Mouse (Mus musculus) limb, embryonic 11.5 days (tissue): ENCODE results near the gene Mt2. TPM values are rescaled to one million over a fixed set of nuclear protein-coding genes. Genes with fewer than 3 reads are reported as not detected.
A peak's percentile ranks its signal among the peaks of the same experiment; 100 is the strongest.

Experiments
- ATAC-seq: fragments of 200-750 bp; cut with Nextera tagmentation; 2 replicates; pipeline ENCODE4 v1.8.0; 2017; ENCODE audit warnings: low read depth; ENCODE audit not compliant: insufficient number of reproducible peaks, low FRiP score, low TSS enrichment
- DNase-seq: peaks from one replicate; pipeline ENCODE4 v3.0.0-alpha.2; 2015; ENCODE audit warnings: low spot score
- H3K27ac ChIP-seq: fragments of 300-500 bp; sonication (generic); replicated peaks from 2 replicates; pipeline ENCODE4 v1.5.1; 2014; ENCODE audit warnings: low read depth, mild to moderate bottlenecking, low read length
- H3K27me3 ChIP-seq: fragments of 300-500 bp; sonication (generic); 2 replicates; pipeline ENCODE4 v1.6.1; 2014; ENCODE audit warnings: mild to moderate bottlenecking, low read length, mixed read lengths; ENCODE audit not compliant: control insufficient read depth, insufficient read depth
- H3K36me3 ChIP-seq: fragments of 300-500 bp; sonication (generic); 2 replicates; pipeline ENCODE4 v1.6.1; 2014; ENCODE audit warnings: mild to moderate bottlenecking, low read length, moderate library complexity, mixed read lengths; ENCODE audit not compliant: control insufficient read depth, insufficient read depth
- H3K4me1 ChIP-seq: fragments of 300-500 bp; sonication (generic); 2 replicates; pipeline ENCODE4 v1.6.1; 2014; ENCODE audit warnings: low read length, mixed read lengths; ENCODE audit not compliant: control insufficient read depth, insufficient read depth
- H3K4me2 ChIP-seq: fragments of 300-500 bp; sonication (generic); 2 replicates; pipeline ENCODE4 v1.6.1; 2014; ENCODE audit warnings: low read depth, mild to moderate bottlenecking, moderate library complexity; ENCODE audit not compliant: severe bottlenecking
- H3K4me3 ChIP-seq: fragments of 300-500 bp; sonication (generic); 2 replicates; pipeline ENCODE4 v1.5.1; 2014; ENCODE audit warnings: low read depth, low read length
- H3K9ac ChIP-seq: fragments of 300-500 bp; sonication (generic); 2 replicates; pipeline ENCODE4 v1.6.1; 2014; ENCODE audit warnings: mild to moderate bottlenecking, low read length
- H3K9me3 ChIP-seq: fragments of 300-500 bp; sonication (generic); 2 replicates; pipeline ENCODE4 v1.6.1; 2016; ENCODE audit warnings: low read length; ENCODE audit not compliant: control insufficient read depth
- WGBS: fragments of 180-500 bp; shearing (Covaris S2); extraction: QIAGEN DNeasy Blood & Tissue Kit; methylation state at CpG from one replicate; pipeline ENCODE4 v1.1.7; 2014; 5-methylcytosine and 5-hydroxymethylcytosine counted together
- polyA plus RNA-seq: library from polyadenylated mRNA; unstranded; fragments of >200 nt; fragmentation: Nextera tagmentation; extraction: Ambion mirVana; gene quantifications from 2 replicates; pipeline ENCODE4 v1.2.1, GENCODE M21; 2014

The Mt2 gene
- polyA plus RNA-seq, 1 experiment from 2014 or later: 21.7 TPM

- H3K27ac ChIP-seq: no peak overlapping the region
Observed at GRCm38 (mm10) chr8:94177716-94178390, 5.4 kb downstream of the Mt2 start.

GRCm38 (mm10) chr8:94178857-94179712 is 6.6 kb downstream of the Mt2 start, which contains the start of gene Mt1:
Mt1 (plus strand) TSS chr8:94179082.
- Histone ChIP-seq H3K9ac (peak within 1 kb of the TSS; percentile 17; the same call in 1 of the 2 replicates), H3K27me3 (peaks cover 72% of the 10 kb centered on the region), H3K4me1 (peaks cover 11% of the 10 kb centered on the region; the same call in 1 of the 2 replicates), H3K4me2 (peak within 1 kb of the TSS; percentile 59), H3K27ac (no peak within 1 kb of the TSS), H3K4me3 (peak within 1 kb of the TSS; percentile 25), H3K36me3 (no peaks in the 10 kb centered on the region), H3K9me3 (no peaks in the 10 kb centered on the region)
- ATAC-seq: peak; percentile 27; the same call in 1 of the 2 replicates
- DNase-seq: peak; percentile 72
- WGBS: under 1% methylated on average over 50 of the region's 50 CpGs

More at GRCm38 (mm10) chr8:94177716-94178390, 5.4 kb downstream of the Mt2 start:
- Histone ChIP-seq H3K4me1 (peaks cover 8% of the 10 kb centered on the region; the same call in 1 of the 2 replicates), H3K4me3 (no peak overlapping the region), H3K9ac (no peak overlapping the region), H3K36me3 (no peaks in the 10 kb centered on the region), H3K27me3 (peaks cover 72% of the 10 kb centered on the region), H3K4me2 (no peak overlapping the region), H3K9me3 (no peaks in the 10 kb centered on the region)
- no peak for DNase-seq
- ATAC-seq: no peak
- WGBS: 63% methylated on average over 7 of the region's 7 CpGs

GRCm38 (mm10) chr8:94179713-94180560 is 7.5 kb downstream of the Mt2 start:
- peaks cover 15% of the 10 kb centered on the region; the same call in 1 of the 2 replicates for H3K4me1 ChIP-seq
- H3K27ac ChIP-seq: no peak overlapping the region
- WGBS: 4% methylated on average over 25 of the region's 25 CpGs
- peak; percentile 59 for DNase-seq
- H3K9ac ChIP-seq: peak overlapping the region; percentile 17; the same call in 1 of the 2 replicates
- no peaks in the 10 kb centered on the region for H3K9me3 ChIP-seq
- ATAC-seq: no peak
- H3K4me2 ChIP-seq: peak overlapping the region; percentile 59; the same call in 1 of the 2 replicates
- H3K36me3 ChIP-seq: no peaks in the 10 kb centered on the region
- H3K27me3 ChIP-seq: peaks cover 70% of the 10 kb centered on the region
- H3K4me3 ChIP-seq: peak overlapping the region; percentile 25

GRCm38 (mm10) chr8:94180561-94180908 is 8.1 kb downstream of the Mt2 start:
- 62% methylated on average over 1 of the region's 1 CpGs for WGBS
- Histone ChIP-seq H3K27ac (no peak overlapping the region), H3K4me1 (peaks cover 15% of the 10 kb centered on the region; the same call in 1 of the 2 replicates), H3K27me3 (peaks cover 67% of the 10 kb centered on the region), H3K4me3 (no peak overlapping the region), H3K4me2 (no peak overlapping the region), H3K9me3 (no peaks in the 10 kb centered on the region), H3K9ac (no peak overlapping the region), H3K36me3 (no peaks in the 10 kb centered on the region)
- ATAC-seq: no peak
- DNase-seq: no peak

- Histone ChIP-seq H3K9ac (no peak overlapping the region), H3K4me2 (no peak overlapping the region), H3K4me3 (no peak overlapping the region; the same call in 1 of the 2 replicates), H3K9me3 (no peaks in the 10 kb centered on the region), H3K36me3 (no peaks in the 10 kb centered on the region), H3K27ac (no peak overlapping the region), H3K27me3 (peaks cover 69% of the 10 kb centered on the region), H3K4me1 (peaks cover 19% of the 10 kb centered on the region)
- DNase-seq (no peak), ATAC-seq (no peak)
- WGBS: 68% methylated on average over 13 of the region's 13 CpGs
Observed at GRCm38 (mm10) chr8:94182055-94182929, 9.8 kb downstream of the Mt2 start.

GRCm38 (mm10) chr8:94183117-94183516 is 10.7 kb downstream of the Mt2 start:
- Histone ChIP-seq H3K4me3 (no peak overlapping the region; the same call in 1 of the 2 replicates), H3K4me2 (peak overlapping the region; percentile 33), H3K9ac (no peak overlapping the region), H3K27me3 (peaks cover 66% of the 10 kb centered on the region), H3K4me1 (peaks cover 19% of the 10 kb centered on the region), H3K36me3 (no peaks in the 10 kb centered on the region), H3K27ac (no peak overlapping the region), H3K9me3 (no peaks in the 10 kb centered on the region)
- DNase-seq (peak; percentile 80), ATAC-seq (0 out of 2 replicates have a peak, but pooled peaks have one; percentile 49)
- under 1% methylated on average over 16 of the region's 16 CpGs for WGBS

GRCm38 (mm10) chr8:94184357-94184843 is 11.9 kb downstream of the Mt2 start:
- peaks cover 19% of the 10 kb centered on the region for H3K4me1 ChIP-seq
- DNase-seq (no peak), ATAC-seq (no peak)
- no peak overlapping the region for H3K27ac ChIP-seq
- no peaks in the 10 kb centered on the region for H3K36me3 ChIP-seq
- no peak overlapping the region for H3K9ac ChIP-seq
- H3K9me3 ChIP-seq: no peaks in the 10 kb centered on the region
- peaks cover 53% of the 10 kb centered on the region for H3K27me3 ChIP-seq
- no peak overlapping the region for H3K4me3 ChIP-seq
- 17% methylated on average over 12 of the region's 12 CpGs for WGBS
- no peak overlapping the region for H3K4me2 ChIP-seq
